Mouse (Mus musculus) liver, embryonic 15.5 days (tissue): ENCODE results near the gene Mab21l3. TPM values are rescaled to one million over a fixed set of nuclear protein-coding genes. Genes with fewer than 3 reads are reported as not detected.

ENCODE experiments used
- ATAC-seq: fragments of 200-750 bp; cut with Nextera tagmentation; 2 replicates; pipeline ENCODE4 v1.8.0; 2017; ENCODE audit warnings: moderate number of reproducible peaks, mild to moderate bottlenecking, moderate library complexity; ENCODE audit not compliant: insufficient read depth
- H3K27ac ChIP-seq: fragments of 300-500 bp; sonication (generic); replicated peaks from 2 replicates; pipeline ENCODE4 v1.5.1; 2015; ENCODE audit warnings: mild to moderate bottlenecking, inconsistent platforms
- H3K27me3 ChIP-seq: fragments of 300-500 bp; sonication (generic); 2 replicates; pipeline ENCODE4 v1.6.1; 2015; ENCODE audit warnings: mild to moderate bottlenecking, inconsistent platforms
- H3K36me3 ChIP-seq: fragments of 300-500 bp; sonication (generic); replicated peaks from 2 replicates; pipeline ENCODE4 v1.6.1; 2015; ENCODE audit warnings: moderate library complexity, mild to moderate bottlenecking, inconsistent platforms
- H3K4me1 ChIP-seq: fragments of 300-500 bp; sonication (generic); replicated peaks from 2 replicates; pipeline ENCODE4 v1.6.1; 2015; ENCODE audit warnings: inconsistent platforms
- H3K4me2 ChIP-seq: fragments of 300-500 bp; sonication (generic); 2 replicates; pipeline ENCODE4 v1.6.1; 2015; ENCODE audit warnings: moderate library complexity, mild to moderate bottlenecking, inconsistent platforms
- H3K4me3 ChIP-seq: fragments of 300-500 bp; sonication (generic); replicated peaks from 2 replicates; pipeline ENCODE4 v1.5.1; 2015; ENCODE audit warnings: mild to moderate bottlenecking, inconsistent platforms
- H3K9ac ChIP-seq: fragments of 300-500 bp; sonication (generic); 2 replicates; pipeline ENCODE4 v1.6.1; 2015; ENCODE audit warnings: moderate library complexity, mild to moderate bottlenecking, inconsistent platforms
- H3K9me3 ChIP-seq: fragments of 300-500 bp; sonication (generic); replicated peaks from 2 replicates; pipeline ENCODE4 v1.6.1; 2016; ENCODE audit warnings: inconsistent platforms
- WGBS: fragments of 180-500 bp; shearing (Covaris S2); methylation state at CpG from one replicate; pipeline ENCODE4 v1.1.7; 2015; ENCODE audit warnings: mixed read lengths; ENCODE audit not compliant: insufficient replicate concordance; 5-methylcytosine and 5-hydroxymethylcytosine counted together
- polyA plus RNA-seq: library from polyadenylated mRNA; unstranded; fragments of >200 nt; fragmentation: Nextera tagmentation; extraction: Ambion mirVana; gene quantifications from 2 replicates; pipeline ENCODE4 v1.2.1, GENCODE M21; 2015

Mab21l3 gene
- polyA plus RNA-seq, 1 experiment from 2014 or later, result not detected

DNA sequence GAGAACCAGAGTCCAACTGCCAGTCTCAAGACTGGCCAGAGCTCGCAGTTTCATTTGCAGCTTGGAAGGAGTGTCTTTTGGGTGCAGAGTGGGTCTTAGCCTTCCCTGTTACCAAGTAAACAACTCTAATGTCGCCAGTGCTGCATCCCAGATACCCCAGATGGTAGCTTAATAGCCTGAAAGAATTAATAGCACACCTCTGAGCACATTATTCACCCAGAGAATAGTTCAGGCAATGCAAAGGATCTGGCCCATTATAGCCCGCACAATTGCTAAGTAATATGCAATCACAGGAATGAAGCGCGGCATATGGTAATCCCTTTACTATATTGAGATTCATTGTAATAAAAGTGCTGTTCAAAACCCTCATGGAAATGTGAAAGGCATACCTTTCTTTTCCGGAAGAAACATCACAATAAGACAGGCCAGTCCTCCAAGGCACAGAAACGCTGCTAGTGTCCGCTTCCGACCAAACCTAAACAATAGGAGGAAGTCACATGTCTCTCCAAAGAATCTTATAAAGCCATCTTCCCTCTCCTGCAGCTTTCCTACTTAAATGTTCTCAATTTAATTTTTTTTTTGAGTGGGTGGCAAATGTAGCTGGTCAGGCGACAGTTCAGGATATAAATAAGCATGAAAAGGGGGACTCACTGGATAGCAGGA, 26.6 kb upstream of the Mab21l3 start:
- Histone ChIP-seq H3K9ac (no peak overlapping the region), H3K4me3 (no peak overlapping the region), H3K27me3 (no peaks in the 10 kb centered on the region), H3K9me3 (no peaks in the 10 kb centered on the region), H3K36me3 (no peaks in the 10 kb centered on the region), H3K27ac (no peak overlapping the region), H3K4me2 (no peak overlapping the region), H3K4me1 (no peaks in the 10 kb centered on the region)
- WGBS, result 64% methylated on average over 10 of the region's 10 CpGs
- no peak for ATAC-seq

DNA sequence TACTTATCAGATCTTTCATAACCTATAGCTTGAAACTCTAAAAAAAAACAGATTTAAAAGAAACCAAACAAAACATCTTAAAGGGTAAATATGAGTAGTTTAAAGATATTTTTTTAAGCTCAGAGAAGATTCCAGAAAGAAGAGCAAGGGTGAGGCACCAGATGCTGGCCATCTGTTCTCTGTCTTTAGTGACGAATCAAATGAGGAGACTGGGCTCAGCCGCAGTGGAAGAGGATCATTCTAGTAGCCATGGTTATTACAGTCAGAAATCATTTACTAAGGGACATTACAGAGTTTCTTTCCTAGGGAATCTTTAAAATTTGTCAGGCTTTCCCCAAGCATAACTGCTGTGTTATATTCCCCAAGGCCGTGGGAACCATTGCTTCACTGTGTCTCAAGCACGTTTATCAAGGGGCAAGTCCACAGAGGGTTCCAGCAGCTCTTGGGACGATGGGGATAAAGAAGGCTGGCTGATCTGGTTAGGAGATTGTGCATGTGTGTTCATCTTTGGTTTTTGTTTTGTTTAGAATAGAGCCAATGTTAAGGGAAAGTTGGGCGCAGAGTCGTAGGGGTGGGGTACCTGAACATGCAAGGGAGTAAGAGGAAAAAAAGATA, 24.4 kb upstream of the Mab21l3 start:
- no peaks in the 10 kb centered on the region for H3K4me1 ChIP-seq
- H3K9me3 ChIP-seq, result no peaks in the 10 kb centered on the region
- H3K4me2 ChIP-seq, result no peak overlapping the region
- no peak for ATAC-seq
- H3K4me3 ChIP-seq, result no peak overlapping the region
- H3K27me3 ChIP-seq, result no peaks in the 10 kb centered on the region
- no peaks in the 10 kb centered on the region for H3K36me3 ChIP-seq
- H3K27ac ChIP-seq, result no peak overlapping the region
- 65% methylated on average over 7 of the region's 7 CpGs for WGBS
- no peak overlapping the region for H3K9ac ChIP-seq

DNA sequence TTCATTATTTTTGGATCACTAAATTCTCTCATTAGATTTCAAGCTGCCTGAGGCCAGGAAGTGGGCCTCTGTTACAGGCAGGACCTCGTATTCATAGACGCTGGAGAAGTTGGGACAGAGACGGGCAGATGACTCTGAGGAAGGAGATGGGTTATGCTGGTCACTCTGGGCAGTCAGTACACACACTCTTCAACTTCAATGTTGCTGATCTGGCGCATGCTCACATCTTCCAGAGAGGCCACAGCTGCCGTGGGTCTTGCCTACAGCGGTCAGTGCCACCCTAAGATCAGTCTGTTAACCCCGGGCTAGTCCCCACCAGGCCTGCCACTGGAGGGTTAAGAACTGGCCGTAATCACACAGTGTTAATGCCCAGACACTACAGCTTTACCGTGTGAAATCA, 23.2 kb upstream of the Mab21l3 start:
- Histone ChIP-seq H3K9me3 (no peaks in the 10 kb centered on the region), H3K36me3 (no peaks in the 10 kb centered on the region), H3K4me2 (no peak overlapping the region), H3K27ac (no peak overlapping the region), H3K9ac (no peak overlapping the region), H3K4me1 (no peaks in the 10 kb centered on the region), H3K4me3 (no peak overlapping the region), H3K27me3 (no peaks in the 10 kb centered on the region)
- no peak for ATAC-seq
- 72% methylated on average over 9 of the region's 9 CpGs for WGBS

DNA sequence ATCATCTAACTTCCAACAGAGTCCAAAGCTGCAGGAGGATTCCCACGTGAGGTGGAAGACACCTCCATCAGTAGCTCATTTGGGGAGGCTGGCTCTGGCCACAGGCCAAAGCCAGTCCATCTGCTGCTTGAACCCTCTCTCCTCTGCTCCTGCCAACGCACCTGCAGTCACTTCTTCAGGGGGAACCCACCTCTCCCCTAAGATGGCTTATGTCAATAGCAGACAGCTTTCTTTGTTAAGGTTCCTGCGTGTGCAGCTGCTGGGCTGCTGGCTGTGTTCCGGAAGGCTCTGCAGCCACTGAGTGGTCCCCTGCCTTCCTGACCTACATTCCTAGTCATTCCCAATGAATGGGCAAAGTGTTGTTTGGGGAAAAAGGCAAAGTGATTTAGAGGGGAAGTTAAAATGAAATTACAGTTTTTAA, 18.3 kb upstream of the Mab21l3 start:
- no peak for ATAC-seq
- no peak overlapping the region for H3K4me2 ChIP-seq
- H3K9ac ChIP-seq, result no peak overlapping the region
- no peaks in the 10 kb centered on the region for H3K36me3 ChIP-seq
- no peaks in the 10 kb centered on the region for H3K27me3 ChIP-seq
- no peak overlapping the region for H3K4me3 ChIP-seq
- no peak overlapping the region for H3K27ac ChIP-seq
- no peaks in the 10 kb centered on the region for H3K9me3 ChIP-seq
- H3K4me1 ChIP-seq, result no peaks in the 10 kb centered on the region
- 55% methylated on average over 4 of the region's 4 CpGs for WGBS

DNA sequence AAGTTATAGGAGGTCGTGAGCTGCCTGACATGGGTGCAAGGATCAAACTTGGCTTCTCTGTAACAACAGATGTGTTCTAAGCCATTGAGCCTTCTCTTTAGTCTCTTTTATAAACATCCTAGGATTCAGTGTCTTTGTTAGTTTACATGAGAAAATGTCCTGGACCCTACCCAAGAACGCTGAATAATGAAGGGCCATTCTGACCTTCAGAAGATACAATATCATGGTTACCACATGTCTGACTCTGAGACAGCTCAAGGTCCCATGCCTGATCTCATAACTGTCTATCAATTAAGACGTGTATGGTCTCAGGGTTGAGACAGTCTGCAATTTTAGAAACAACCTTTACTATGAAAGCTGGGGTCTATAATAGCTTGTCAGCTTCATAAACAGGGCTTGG, 13.1 kb upstream of the Mab21l3 start:
- Histone ChIP-seq H3K27ac (no peak overlapping the region), H3K9ac (no peak overlapping the region), H3K4me1 (no peaks in the 10 kb centered on the region), H3K9me3 (no peaks in the 10 kb centered on the region), H3K36me3 (no peaks in the 10 kb centered on the region), H3K4me2 (no peak overlapping the region), H3K27me3 (no peaks in the 10 kb centered on the region), H3K4me3 (no peak overlapping the region)
- WGBS, result 39% methylated on average over 3 of the region's 3 CpGs
- ATAC-seq, result no peak

DNA sequence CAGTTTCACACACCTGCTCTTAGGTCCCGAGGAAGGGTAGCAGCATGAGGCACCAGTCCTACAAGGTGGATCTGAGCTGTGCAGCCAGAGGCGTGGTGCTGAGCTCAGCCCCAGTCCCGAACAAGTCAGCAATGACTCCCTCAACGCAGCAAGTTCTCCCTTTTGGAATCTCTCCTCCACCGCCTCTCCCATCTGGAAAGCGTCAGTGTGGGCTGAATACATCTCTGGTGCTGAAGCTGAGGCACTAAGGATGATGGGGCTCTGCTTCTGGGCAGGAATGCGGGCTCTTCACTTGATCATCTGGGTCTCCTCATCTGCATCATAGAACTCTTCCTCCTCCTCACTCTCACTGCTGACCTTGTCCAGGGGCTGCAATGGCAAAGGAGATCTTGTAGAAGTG, 11.4 kb upstream of the Mab21l3 start:
- Histone ChIP-seq H3K9ac (no peak overlapping the region), H3K27ac (no peak overlapping the region), H3K4me1 (no peaks in the 10 kb centered on the region), H3K36me3 (no peaks in the 10 kb centered on the region), H3K4me2 (no peak overlapping the region), H3K4me3 (no peak overlapping the region), H3K27me3 (no peaks in the 10 kb centered on the region), H3K9me3 (no peaks in the 10 kb centered on the region)
- WGBS, result 76% methylated on average over 7 of the region's 7 CpGs
- no peak for ATAC-seq

DNA sequence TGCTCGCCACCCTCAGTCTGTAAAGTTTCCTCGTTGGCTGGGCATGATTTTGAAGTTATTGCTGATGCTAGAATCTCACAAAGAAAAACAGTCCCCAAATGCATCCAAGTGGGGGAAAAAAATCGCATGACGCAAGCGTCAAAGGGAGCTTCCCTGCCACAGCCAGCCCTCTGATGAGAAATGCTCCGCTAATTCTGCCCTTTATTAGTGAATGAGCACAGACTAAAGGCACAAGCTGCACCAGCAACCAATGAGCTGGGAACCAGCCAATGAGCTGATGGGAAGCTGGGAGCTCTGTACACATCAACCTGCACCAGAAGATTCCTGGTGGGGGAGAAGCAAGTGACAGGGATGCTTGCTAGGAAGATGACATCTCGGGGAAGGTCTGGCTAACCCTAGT, 11.0 kb upstream of the Mab21l3 start:
- no peaks in the 10 kb centered on the region for H3K4me1 ChIP-seq
- WGBS, result 71% methylated on average over 7 of the region's 7 CpGs
- no peaks in the 10 kb centered on the region for H3K36me3 ChIP-seq
- H3K27ac ChIP-seq, result no peak overlapping the region
- no peaks in the 10 kb centered on the region for H3K27me3 ChIP-seq
- no peak overlapping the region for H3K9ac ChIP-seq
- no peak overlapping the region for H3K4me3 ChIP-seq
- H3K4me2 ChIP-seq, result no peak overlapping the region
- no peak for ATAC-seq
- H3K9me3 ChIP-seq, result no peaks in the 10 kb centered on the region

DNA sequence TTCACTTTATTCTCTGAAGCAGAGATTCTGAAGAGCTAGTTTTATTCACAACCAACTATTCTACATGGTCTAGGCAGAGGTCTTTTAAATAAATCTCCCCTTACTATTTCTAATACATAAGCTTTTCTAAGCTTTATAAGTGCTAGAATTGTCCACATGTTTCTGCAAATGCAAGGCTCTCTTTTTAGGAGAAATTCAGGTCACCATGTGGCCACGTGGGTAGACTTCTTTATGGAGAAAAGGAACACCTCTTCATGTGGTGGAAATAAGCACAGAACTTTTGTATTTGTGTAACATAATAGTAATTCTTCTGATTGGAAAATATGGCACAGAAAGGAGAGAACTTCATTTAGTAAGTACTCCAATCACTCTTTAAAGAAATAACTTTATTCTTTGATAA, 5.3 kb upstream of the Mab21l3 start:
- Histone ChIP-seq H3K9ac (no peak overlapping the region), H3K36me3 (no peaks in the 10 kb centered on the region), H3K4me1 (no peaks in the 10 kb centered on the region), H3K4me2 (no peak overlapping the region), H3K4me3 (no peak overlapping the region), H3K9me3 (no peaks in the 10 kb centered on the region), H3K27me3 (no peaks in the 10 kb centered on the region), H3K27ac (no peak overlapping the region)
- no peak for ATAC-seq
- WGBS, result 47% methylated on average over 1 of the region's 1 CpGs

DNA sequence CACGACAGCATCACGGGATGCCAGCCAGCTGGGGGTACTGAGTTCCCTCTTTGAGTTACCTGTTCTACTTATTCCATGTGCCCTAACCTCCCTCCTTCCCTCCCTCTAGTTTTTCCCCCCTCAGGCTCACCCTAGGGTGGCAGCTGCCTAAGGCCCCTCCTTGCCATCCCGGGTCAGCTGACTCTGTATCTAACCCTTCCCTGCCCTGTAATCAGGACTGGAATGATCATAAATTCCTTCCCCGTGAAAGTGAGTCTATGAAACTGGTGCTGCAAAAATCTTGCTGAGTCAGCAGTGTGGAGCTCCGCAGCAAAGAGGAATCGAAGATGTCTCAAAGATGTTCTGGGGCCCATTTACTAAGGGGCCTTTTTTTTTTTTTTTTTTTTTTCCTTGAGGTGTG, 2.6 kb upstream of the Mab21l3 start:
- H3K9ac ChIP-seq, result no peak overlapping the region
- no peaks in the 10 kb centered on the region for H3K27me3 ChIP-seq
- no peak overlapping the region for H3K4me3 ChIP-seq
- no peak overlapping the region for H3K4me2 ChIP-seq
- no peak for ATAC-seq
- no peaks in the 10 kb centered on the region for H3K9me3 ChIP-seq
- H3K36me3 ChIP-seq, result no peaks in the 10 kb centered on the region
- no peak overlapping the region for H3K27ac ChIP-seq
- H3K4me1 ChIP-seq, result no peaks in the 10 kb centered on the region
- 57% methylated on average over 6 of the region's 6 CpGs for WGBS

DNA sequence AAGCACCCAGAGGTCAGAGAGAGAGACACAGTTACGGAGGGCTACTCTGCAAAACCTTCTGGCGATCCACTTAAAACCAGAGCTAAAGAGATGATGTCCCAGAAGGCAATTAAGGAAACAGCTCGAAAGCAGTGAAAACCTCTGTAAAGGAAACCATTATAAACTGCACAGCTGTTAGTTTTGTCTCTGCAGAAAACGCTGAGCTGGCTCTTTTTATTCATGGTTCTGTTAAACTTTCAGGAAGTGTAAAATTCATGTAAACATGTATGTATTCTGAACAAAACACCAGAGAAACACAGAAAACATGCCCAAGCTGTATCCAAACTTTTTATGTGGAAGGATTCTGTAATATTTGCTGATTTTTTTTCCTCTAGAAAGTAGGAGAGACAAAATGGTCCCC, 2.7 kb downstream of the Mab21l3 start:
- Histone ChIP-seq H3K36me3 (no peaks in the 10 kb centered on the region), H3K4me3 (no peak overlapping the region), H3K27me3 (no peaks in the 10 kb centered on the region), H3K4me2 (no peak overlapping the region), H3K4me1 (no peaks in the 10 kb centered on the region), H3K27ac (no peak overlapping the region), H3K9me3 (no peaks in the 10 kb centered on the region), H3K9ac (no peak overlapping the region)
- ATAC-seq, result no peak
- WGBS, result 58% methylated on average over 4 of the region's 4 CpGs

DNA sequence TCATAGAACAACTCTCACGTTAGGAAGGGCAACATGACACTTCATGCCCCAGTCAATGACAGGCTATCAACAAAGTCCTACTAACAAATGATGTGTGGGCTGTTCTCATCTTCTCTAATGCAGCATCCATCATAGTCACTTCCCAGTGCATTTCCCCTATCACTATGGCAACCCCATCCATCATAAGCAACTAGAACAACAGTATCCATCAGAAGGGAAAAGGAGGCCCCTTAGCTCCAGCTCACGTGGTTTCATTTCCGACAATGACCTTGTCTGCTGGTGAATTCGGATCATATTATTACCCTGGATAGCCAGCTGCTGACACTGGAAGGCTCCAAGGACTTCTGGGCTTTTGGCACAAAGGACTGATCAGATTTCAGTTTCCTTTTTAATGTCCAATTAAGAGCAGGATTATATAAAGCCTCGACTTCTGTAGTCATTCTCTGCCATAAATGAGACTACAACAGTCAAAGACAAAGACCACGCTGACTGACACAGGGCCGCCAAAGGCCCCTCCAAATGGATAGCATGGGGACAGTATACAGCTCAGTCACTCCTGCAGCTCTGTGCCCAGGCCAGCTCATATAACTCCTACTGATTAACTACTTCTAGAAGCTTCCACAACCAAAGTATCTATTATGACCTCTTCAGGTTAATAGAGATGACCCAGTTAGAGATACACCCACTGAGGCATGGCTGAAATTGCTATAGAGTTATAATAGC, 6.2 kb downstream of the Mab21l3 start:
- no peak overlapping the region for H3K4me2 ChIP-seq
- no peak overlapping the region for H3K9ac ChIP-seq
- no peaks in the 10 kb centered on the region for H3K27me3 ChIP-seq
- WGBS, result 62% methylated on average over 7 of the region's 7 CpGs
- no peaks in the 10 kb centered on the region for H3K4me1 ChIP-seq
- no peak for ATAC-seq
- no peaks in the 10 kb centered on the region for H3K9me3 ChIP-seq
- no peak overlapping the region for H3K27ac ChIP-seq
- H3K36me3 ChIP-seq, result no peaks in the 10 kb centered on the region
- no peak overlapping the region for H3K4me3 ChIP-seq
